Mouse (Mus musculus) brain, adult 2 months (tissue): Measurements from ENCODE around the gene Hist1h2bb.

ENCODE experiments used
- DNase-seq: peaks from one replicate; pipeline ENCODE4 v3.0.0; 2011; ENCODE audit warnings: low read depth, low spot score

The Hist1h2bb gene

DNA sequence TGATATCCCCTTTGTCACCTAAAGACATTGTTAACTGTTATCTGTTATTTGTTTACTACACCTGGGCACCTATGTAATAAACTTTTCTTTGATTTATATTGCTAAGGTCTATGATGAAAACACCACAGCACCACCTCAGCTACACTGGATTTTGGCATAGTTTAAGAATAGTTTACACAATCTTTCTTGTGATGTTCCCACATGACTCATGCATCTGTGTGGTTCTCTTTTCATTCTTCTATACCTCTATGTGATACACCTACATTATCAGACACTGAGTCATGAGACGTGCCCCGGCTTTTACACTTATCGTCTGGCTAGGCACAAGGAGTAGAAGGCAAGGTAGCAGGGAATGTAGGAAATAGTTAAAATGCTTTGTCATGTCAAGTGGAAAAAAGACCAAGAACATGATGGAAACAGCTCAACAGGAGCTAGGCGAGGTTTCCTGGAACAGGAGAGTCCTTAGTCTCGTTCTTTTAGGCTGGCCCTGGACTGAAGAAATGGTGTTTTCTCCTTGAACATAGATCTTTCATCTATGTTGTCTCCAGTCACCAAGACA is 3.1 kb downstream of the Hist1h2bb start:
- DNase-seq = no peak

DNA sequence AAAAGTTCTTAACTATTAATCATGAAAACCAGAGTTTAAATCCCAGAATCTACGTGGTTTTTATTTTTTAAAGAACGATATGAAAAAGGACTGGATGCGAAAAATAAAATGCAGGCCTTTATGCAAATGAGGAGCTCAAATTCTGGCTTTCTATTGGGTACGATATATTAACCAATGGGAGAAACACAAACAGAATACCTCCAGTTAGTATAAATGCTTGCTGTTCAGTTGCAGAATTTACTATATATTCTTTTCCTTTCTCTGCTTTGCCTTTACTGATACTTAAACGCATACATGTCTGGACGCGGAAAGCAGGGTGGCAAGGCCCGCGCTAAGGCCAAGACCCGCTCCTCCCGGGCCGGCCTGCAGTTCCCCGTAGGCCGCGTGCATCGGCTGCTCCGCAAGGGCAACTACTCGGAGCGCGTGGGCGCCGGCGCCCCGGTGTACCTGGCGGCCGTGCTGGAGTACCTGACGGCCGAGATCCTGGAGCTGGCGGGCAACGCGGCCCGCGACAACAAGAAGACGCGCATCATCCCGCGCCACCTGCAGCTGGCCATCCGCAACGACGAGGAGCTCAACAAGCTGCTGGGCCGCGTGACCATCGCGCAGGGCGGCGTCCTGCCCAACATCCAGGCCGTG is 4.4 kb downstream of the Hist1h2bb start, which contains the start of gene Hist1h2ab:
Hist1h2ab (plus strand) TSS at position 288 of the 639 bp plus-strand sequence.
- DNase-seq = peak; percentile 89

DNA sequence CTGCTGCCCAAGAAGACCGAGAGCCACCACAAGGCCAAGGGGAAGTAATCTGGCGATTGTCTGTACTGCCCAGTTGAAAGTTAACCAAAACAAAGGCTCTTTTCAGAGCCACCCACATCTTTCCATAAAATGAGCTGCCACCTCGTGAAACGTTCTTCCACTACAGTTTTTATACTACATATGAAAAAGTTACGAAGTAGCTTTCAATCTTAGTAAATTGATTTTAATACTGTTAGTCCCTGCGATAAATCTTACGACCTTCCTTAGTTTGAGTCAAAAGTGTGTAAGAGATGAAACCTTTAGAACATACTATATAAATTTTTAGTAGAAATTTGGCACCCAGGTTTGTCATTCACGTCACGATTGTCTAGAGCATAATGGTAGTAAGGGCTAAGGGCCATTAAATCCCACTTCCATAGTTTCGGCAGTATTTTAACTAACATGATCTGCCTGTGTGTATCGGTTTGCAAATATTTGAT is 5.0 kb downstream of the Hist1h2bb start:
- peak; percentile 16 for DNase-seq

DNA sequence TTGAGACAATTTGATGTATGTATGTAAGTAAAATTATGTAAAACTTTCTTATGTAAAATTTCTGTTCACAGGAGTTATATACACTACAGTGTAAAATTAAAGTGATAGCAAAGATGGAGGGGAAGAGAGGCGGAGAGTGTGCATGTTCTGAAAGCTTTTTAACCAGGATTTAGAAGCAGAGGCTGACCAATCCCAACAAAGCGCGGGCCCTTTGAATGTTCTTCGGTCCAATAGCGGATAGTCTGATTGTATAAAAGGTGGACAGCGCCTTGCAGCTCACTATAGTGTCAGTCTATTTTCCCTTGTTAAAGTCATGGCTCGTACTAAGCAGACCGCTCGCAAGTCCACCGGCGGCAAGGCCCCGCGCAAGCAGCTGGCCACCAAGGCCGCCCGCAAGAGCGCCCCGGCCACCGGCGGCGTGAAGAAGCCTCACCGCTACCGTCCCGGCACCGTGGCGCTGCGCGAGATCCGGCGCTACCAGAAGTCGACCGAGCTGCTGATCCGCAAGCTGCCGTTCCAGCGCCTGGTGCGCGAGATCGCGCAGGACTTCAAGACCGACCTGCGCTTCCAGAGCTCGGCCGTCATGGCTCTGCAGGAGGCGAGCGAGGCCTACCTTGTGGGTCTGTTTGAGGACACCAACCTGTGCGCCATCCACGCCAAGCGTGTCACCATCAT is 5.7 kb downstream of the Hist1h2bb start, which contains the start of gene Hist1h3b:
Hist1h3b (plus strand) TSS at position 201 of the 675 bp plus-strand sequence.
- peak; percentile 94 for DNase-seq

DNA sequence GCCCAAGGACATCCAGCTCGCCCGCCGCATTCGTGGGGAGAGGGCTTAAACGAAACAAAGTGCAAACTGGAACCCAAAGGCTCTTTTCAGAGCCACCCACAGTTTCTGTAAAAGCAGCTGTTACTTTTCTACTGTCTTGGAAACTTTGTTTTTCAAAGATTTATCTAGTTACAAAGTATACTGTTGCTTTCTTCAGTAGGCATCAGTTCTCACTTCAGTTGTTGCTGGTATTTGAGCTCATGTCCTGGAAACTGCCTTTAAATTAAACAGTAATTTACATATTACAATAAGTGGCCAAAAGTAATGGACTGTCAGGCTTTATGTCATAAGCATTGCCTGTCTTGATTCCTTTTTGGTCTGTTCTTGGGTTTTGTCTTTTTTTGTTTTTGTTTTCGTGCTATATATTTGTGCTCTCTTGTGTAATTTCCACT is 6.2 kb downstream of the Hist1h2bb start:
- DNase-seq = no peak

DNA sequence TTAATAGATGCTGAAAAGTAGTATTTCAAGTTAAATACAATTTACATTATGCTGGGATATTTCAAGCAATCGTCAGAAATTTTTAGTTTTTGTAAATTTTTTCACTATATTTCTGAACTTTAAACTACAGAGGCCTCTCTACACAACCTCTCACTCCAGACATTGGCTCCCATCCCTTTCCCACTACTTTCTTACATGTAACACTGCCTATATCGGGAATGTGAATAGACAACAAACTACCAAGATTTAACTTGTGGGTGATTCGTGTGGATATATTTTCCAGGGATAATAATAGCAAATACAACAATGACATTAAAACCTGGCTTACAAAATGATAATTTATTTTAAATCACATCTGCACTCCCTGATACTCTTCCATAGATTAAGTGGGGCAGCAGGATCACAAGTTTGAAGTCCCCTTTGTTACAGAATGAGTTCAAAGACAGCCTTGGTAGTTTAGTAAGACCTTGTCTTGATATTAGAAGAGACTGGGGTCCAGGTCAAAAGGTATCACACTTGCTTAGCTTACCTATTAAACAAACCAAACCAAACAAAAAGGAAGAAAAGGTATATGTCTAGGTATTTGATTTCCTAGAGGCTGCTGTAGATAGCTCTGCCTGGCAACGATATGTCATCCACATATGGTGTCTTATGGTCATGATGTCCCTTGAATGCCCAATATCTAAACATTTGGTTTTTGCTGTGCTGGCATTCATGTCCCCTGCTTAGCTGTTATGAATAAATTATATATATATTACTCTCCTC is 7.0 kb downstream of the Hist1h2bb start:
- no peak for DNase-seq

DNA sequence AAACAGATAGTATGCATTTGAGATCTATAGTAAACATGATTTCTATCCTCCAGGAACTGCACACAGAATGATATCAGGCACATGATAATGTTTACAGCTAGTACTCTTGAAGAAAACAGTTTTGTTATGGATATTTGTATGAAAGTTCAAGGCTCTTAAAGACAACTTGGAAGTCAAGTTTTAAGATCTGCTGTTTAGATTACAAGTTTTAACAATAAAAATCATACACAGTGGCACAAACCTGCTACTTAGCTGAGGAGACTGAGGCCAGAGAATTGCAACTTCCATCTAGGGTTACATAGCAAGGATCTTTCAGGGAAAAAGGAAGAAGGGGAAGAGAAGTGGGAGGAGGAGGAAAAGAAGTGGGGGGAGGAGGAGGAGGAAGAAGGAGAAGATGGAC is 8.5 kb downstream of the Hist1h2bb start:
- DNase-seq = no peak

DNA sequence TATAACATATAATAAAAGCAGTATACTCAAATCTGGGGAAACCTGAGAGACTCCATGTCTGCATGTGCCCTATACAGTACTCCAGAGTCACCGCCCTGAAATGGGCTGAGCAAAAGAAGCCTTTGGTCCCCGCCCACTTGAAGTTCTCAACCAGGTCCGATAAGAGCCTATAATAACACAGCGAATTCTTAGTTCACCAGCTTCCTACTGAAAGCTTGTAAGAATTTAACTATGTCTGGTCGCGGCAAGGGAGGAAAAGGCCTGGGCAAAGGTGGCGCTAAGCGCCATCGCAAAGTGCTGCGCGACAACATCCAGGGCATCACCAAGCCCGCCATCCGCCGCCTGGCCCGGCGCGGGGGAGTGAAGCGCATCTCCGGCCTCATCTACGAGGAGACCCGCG is 10.3 kb downstream of the Hist1h2bb start, which contains the start of gene Hist1h4b:
Hist1h4b (plus strand) TSS at position 224 of the 400 bp plus-strand sequence.
- DNase-seq = peak; percentile 98

DNA sequence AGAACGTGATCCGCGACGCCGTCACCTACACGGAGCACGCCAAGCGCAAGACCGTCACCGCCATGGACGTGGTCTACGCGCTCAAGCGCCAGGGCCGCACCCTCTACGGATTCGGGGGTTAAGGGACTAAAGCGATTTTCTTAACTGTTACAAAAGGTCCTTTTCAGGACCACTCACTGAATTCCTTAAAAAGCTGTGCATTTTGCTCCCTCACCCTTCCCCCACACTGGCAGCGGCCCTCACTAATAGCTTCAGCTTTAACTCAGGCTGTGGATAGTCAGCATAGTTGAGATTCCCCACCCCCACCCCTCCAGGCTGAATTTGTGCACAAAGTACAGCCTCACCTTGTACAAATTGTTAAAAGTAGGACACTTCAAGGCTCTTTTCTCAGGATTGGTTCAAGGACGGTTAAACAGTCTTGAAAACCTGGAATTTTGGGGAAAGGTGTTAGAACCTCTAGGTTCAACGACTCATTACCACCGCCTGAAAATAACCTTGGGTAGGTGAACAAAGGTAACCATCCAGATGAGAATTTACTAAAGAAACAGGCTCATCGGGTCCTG is 10.8 kb downstream of the Hist1h2bb start:
- DNase-seq = peak; percentile 42

DNA sequence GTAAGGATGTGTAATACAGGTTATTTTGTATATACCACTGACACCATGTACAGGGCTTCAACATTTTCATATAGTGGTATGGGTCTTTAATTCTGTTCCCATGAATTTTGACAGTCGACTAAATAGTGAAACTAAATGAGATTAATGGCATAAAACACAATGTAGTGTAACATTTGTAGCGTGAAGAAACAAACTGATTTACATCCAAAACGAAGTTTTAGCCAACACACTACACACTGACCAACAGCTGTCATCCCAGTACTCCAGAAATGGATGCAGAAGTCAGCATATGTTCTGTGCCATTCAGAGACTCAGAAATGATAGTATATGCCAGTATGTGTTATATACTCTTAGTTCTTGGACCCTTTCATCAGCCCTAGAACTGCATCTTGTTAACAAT is 11.4 kb downstream of the Hist1h2bb start:
- no peak for DNase-seq

DNA sequence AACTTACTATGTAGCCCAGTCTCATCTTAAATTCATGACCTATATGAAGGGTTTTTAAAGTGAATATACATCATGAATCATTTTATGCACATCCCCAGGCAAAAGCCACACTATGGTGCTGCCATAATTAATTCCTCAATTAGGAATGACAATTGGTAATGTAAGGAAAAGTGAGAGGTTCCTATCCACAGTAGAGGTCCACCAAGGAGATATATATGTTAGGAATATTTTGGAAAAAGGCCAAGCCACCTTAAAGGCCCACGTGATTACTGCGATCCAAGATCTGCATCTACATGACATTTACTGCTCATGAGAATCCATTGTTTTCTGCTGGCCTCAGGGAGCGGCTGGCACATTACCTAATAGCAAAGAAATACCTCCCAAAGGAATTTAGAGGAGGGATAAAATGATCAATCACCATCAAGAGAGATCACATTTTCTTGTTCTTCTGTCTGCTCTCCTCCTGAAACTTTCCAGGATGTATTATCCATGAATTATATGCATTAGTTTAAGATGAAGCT is 12.8 kb downstream of the Hist1h2bb start:
- DNase-seq = no peak

DNA sequence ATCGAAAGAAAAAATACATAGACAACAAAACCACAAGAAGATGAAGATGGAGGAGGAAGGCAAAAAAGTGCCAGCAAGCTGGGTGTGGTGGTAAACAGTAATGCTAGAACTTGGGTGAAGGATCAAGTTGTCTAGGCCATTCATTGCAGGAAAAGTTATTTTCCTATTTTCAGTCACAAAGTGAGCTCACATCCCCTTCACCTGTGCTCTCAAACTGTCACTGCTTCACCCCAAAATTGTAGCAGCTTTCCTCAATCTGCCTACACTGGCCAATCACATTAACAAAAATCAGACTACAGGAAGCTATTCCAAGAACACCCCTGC is 13.3 kb downstream of the Hist1h2bb start:
- DNase-seq = no peak

DNA sequence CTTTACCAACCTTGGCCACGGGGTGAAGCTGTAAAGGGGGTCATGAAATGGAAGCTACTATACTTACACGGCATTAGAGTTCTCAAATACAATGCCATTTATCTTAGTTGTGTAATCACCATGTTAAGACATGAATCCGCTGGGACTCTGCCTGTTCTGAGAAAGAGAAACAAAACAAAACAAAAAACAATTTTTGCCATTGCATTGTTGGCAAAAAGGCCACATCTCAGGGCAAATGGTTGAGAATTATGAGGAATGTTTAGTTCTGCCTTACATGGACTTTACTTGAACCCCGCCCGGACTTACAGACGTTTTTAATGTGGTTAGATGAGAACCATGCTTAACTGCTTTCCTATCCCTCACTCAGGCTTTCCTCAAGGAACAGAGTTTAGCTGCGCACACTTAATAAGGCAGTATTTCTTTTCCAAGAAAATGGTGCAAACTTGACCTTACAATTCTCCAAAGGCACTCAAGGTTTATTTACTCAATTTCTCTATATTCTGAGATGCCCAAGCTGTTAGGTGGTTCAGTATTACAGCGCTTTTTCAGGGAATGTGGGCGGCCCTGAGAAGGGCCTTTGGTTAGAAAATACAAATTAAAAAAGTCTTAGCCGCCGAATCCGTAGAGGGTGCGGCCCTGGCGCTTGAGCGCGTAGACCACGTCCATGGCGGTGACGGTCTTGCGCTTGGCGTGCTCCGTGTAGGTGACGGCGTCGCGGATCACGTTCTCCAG is 13.9 kb downstream of the Hist1h2bb start:
- DNase-seq = peak; percentile 22

DNA sequence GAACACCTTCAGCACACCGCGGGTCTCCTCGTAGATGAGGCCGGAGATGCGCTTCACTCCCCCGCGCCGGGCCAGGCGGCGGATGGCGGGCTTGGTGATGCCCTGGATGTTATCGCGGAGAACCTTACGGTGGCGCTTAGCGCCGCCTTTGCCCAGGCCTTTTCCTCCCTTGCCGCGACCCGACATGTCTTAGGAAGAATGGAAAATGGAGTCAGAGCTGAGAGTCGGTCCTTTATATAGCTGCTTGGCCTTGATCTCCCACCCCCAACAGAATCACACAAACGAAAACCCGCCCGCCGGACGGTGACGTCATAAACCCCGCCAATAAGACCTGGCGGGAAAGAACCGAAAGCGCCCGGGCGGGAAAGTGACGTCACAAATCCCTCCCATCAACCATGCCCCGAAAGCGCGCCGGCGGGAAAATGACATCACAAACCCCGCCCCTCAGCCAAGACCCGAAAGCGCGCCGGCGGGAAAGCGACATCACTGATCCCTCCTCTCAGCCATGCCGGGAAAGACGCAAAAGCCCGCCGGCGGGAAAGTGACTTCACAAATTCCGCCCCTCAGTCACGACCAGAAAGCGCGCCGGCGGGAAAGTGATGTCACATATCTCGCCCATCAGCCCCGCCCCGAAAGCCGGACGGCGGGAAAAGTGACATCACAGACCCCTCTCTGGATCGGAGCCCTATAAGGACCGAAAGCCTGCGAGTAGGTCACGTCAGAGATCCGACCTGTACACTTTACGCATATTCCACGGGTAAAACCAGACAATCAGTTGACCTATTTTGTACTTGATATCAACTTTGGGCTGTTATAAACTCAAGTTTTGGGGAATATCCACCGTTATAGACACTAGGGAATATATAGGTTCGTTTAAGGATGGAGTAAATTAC is 14.7 kb downstream of the Hist1h2bb start, which contains the start of gene Hist1h4a:
Hist1h4a (minus strand) TSS at position 259 of the 893 bp plus-strand sequence.
- DNase-seq = peak; percentile 99

DNA sequence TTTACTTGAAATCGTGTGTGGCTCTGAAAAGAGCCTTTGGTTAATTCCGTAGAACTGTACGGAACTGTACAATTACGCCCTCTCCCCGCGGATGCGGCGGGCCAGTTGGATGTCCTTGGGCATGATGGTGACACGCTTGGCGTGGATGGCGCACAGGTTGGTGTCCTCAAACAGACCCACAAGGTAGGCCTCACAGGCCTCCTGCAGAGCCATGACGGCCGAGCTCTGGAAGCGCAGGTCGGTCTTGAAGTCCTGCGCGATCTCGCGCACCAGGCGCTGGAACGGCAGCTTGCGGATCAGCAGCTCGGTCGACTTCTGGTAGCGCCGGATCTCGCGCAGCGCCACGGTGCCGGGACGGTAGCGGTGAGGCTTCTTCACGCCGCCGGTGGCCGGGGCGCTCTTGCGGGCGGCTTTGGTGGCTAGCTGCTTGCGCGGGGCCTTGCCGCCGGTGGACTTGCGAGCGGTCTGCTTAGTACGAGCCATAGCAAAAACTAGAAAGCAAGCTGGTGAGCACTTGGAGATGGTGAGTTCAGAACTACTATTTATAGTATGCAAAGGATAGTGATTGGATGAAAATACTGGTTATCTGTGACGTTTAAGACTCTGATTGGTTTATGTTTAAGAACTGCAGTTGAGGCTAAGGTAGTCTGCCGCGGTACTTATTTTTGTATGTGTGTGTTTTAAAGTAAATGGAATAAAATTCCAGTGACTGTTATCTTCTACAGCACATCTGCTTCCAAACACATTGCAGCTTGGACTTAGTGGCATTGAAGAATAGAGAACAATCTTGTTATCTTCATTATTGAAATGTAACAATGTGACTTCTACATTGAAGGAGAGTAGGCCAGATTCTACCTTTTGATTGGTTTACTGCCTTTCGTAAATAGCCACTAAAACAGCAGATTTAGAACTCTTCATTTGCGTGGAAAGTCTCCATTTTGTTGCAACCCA is 15.6 kb downstream of the Hist1h2bb start, which contains the start of gene Hist1h3a:
Hist1h3a (minus strand) TSS at position 516 of the 951 bp plus-strand sequence.
- DNase-seq = peak; percentile 95

DNA sequence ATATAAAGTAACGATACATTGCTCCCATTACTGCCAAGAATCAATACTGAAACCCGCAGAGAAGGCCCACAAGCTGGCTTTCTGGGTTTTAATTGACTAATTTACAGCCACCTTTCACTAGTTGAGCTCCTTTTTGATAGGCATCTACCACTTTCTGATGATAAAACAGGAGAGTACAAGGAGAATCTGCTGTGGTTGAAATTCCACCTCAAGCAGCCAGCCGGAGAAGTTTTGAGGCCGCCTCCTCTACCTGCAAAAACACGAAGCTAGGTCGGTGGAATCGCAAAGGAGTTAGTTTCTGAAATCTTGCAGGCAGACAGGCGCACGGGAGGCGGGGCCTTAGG is 16.7 kb downstream of the Hist1h2bb start:
- no peak for DNase-seq

DNA sequence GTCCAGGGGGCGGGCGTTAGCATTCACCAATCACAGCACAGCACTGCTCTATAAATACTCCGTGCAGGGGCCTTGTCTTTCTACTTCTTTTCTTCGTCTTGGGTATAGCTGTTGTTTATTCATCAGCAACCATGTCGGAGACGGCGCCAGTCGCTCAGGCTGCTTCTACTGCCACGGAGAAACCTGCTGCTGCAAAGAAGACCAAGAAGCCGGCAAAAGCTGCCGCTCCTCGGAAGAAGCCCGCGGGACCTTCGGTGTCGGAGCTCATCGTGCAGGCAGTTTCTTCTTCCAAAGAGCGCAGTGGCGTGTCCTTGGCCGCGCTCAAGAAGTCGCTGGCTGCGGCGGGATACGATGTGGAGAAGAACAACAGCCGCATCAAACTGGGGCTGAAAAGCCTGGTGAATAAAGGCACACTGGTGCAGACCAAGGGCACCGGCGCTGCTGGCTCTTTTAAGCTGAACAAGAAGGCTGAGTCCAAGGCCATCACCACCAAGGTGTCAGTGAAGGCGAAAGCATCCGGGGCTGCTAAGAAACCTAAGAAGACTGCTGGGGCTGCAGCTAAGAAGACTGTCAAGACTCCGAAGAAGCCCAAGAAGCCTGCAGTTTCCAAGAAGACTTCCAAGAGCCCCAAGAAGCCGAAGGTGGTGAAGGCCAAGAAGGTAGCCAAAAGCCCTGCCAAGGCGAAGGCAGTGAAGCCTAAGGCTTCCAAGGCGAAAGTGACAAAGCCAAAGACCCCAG is 17.2 kb downstream of the Hist1h2bb start, which contains the start of gene Hist1h1a:
Hist1h1a (plus strand) TSS at position 81 of the 738 bp plus-strand sequence.
- DNase-seq = peak; percentile 96
